Mouse (Mus musculus) left cerebral cortex, postnatal 25 days (tissue): ENCODE data around the gene Atp2b2. TPM values are rescaled to one million over a fixed set of nuclear protein-coding genes. Genes with fewer than 3 reads are reported as not detected.

Experiments
- DNase-seq, 2 experiments: peaks; one replicate each; pipeline ENCODE4 v3.0.0; 2022; ENCODE audit warnings: low spot score in 2 of 2, mixed read lengths in 1 of 2
- intact Hi-C: fragments of 180-260 bp; cut with DNase I; formaldehyde crosslinking; loops from one replicate; pipeline ENCODE4 v1.15.1; 2025
- total RNA-seq, 2 experiments: library from RNA; stranded (reverse); gene quantifications; 2 replicates each; pipeline ENCODE4 v1.2.3; 2021

The Atp2b2 gene
- total RNA-seq, 2 experiments from 2014 or later, result 695 to 754 TPM

- intact Hi-C loops, result no loop called here
- no peak for DNase-seq
These were observed 204.7 kb downstream of the Atp2b2 start for GRCm38 (mm10) chr6:113837740-113838139.

- no peak for DNase-seq
- intact Hi-C loops, result no loop called here
These were observed 205.9 kb downstream of the Atp2b2 start for GRCm38 (mm10) chr6:113836545-113836944.

GRCm38 (mm10) chr6:113830463-113830862 is 211.9 kb downstream of the Atp2b2 start:
- DNase-seq, result no peak
- intact Hi-C loops, result no loop called here

GRCm38 (mm10) chr6:113827309-113827708 is 215.1 kb downstream of the Atp2b2 start:
- DNase-seq, result peak; percentile 43 to 53
- intact Hi-C loops, result no loop called here

GRCm38 (mm10) chr6:113822417-113822816 is 220.0 kb downstream of the Atp2b2 start:
- peak; percentile 60 to 72 for DNase-seq
- intact Hi-C loops, result no loop called here

GRCm38 (mm10) chr6:113816690-113817089 is 225.7 kb downstream of the Atp2b2 start:
- no peak for DNase-seq
- intact Hi-C loops, result no loop called here

- intact Hi-C loops, result no loop called here
- DNase-seq, result no peak
These were observed 231.0 kb downstream of the Atp2b2 start for GRCm38 (mm10) chr6:113811462-113811861.

- intact Hi-C loops, result no loop called here
- DNase-seq, result peak in 1 of 2 experiments; percentile 80
These were observed 231.7 kb downstream of the Atp2b2 start for GRCm38 (mm10) chr6:113810667-113811066.

GRCm38 (mm10) chr6:113806241-113806640 is 236.2 kb downstream of the Atp2b2 start:
- no peak for DNase-seq
- intact Hi-C loops, result no loop called here

- intact Hi-C loops, result no loop called here
- peak; percentile 62 to 96 for DNase-seq
These were observed 241.2 kb downstream of the Atp2b2 start for GRCm38 (mm10) chr6:113801233-113801632.

GRCm38 (mm10) chr6:113799915-113800314 is 242.5 kb downstream of the Atp2b2 start:
- intact Hi-C loops, result no loop called here
- no peak for DNase-seq

- DNase-seq, result no peak
- intact Hi-C loops, result no loop called here
These were observed 243.1 kb downstream of the Atp2b2 start for GRCm38 (mm10) chr6:113799349-113799748.

- DNase-seq, result no peak
- intact Hi-C loops, result no loop called here
These were observed 243.5 kb downstream of the Atp2b2 start for GRCm38 (mm10) chr6:113798921-113799320.

GRCm38 (mm10) chr6:113795241-113795702 is 247.1 kb downstream of the Atp2b2 start:
- peak; percentile 41 to 76 for DNase-seq
- intact Hi-C loops, result no loop called here

GRCm38 (mm10) chr6:113792368-113792767 is 250.0 kb downstream of the Atp2b2 start:
- no peak for DNase-seq
- intact Hi-C loops, result no loop called here

- intact Hi-C loops, result no loop called here
- DNase-seq, result no peak
These were observed 251.4 kb downstream of the Atp2b2 start for GRCm38 (mm10) chr6:113791012-113791411.

GRCm38 (mm10) chr6:113787459-113787968 is 254.9 kb downstream of the Atp2b2 start:
- intact Hi-C loops, result no loop called here
- no peak for DNase-seq

GRCm38 (mm10) chr6:113785658-113786057 is 256.8 kb downstream of the Atp2b2 start:
- intact Hi-C loops, result no loop called here
- DNase-seq, result no peak

- DNase-seq, result no peak
- intact Hi-C loops, result no loop called here
These were observed 264.1 kb downstream of the Atp2b2 start for GRCm38 (mm10) chr6:113778229-113778753.

- intact Hi-C loops, result no loop called here
- DNase-seq, result peak in 1 of 2 experiments; percentile 83
These were observed 273.6 kb downstream of the Atp2b2 start for GRCm38 (mm10) chr6:113768804-113769203.

- intact Hi-C loops, result loop anchor here (1.0 kb wide), 1 partner anchor 310 kb away; no protein-coding TSS in a partner anchor
- DNase-seq, result peak; percentile 60 to 71
These were observed 280.8 kb downstream of the Atp2b2 start for GRCm38 (mm10) chr6:113761644-113762043.
